Mouse (Mus musculus): ENCODE measurements around the gene Arpc4.

DNA sequence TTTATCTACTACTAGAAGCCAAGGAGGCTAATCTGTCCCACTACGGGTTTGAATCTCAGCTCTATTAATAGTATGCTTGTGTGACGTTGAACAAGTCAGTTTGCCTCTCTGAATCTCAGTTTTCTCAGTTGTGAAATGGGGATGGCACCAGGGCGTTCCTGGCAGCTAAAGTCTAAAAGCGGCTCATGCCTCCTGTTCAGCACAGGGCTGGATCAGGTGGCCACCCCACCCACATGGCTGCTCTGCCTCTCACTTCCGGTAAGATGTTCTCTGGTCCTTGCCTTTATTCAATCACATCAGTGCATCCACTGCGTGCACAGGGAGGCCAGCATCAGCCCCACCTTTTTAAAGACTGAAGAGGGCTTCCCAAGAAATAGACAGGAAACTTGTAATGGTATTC lies 27.6 kb downstream of the Arpc4 start:
- TF ChIP-seq CTCF (IDR thresholded peaks at IDR 0.05; ENCODE audit: extremely low read depth, insufficient read depth, insufficient read length, insufficient replicate concordance) (no peak), POLR2A (IDR thresholded peaks at IDR 0.05; ENCODE audit: low read depth, low read length) (no peak)

Data from spleen, adult 2 months (tissue).